Mouse (Mus musculus): ENCODE measurements at regions not wholly inside any gene's neighbourhood (a gene's known extent, or its start where the extent isn't known, plus 50 kb on each side); places are given as distances from the start of the nearest gene placed in this dataset.

- Histone ChIP-seq H3K9ac (ENCODE audit: low read length) (no peak overlapping the region), H3K4me1 (replicated peaks; ENCODE audit: control insufficient read depth, insufficient read depth, low read length) (no peaks in the 10 kb centered on the region), H3K9me3 (ENCODE audit: control insufficient read depth, low read length) (no peaks in the 10 kb centered on the region), H3K27ac (ENCODE audit: low read depth, low read length) (no peak overlapping the region), H3K4me3 (ENCODE audit: low read depth, low read length) (no peak overlapping the region), H3K36me3 (ENCODE audit: control insufficient read depth, insufficient read depth, low read length) (no peaks in the 10 kb centered on the region), H3K4me2 (ENCODE audit: low read depth, low read length, severe bottlenecking) (no peak overlapping the region), H3K27me3 (ENCODE audit: control insufficient read depth, insufficient read depth, low read length) (no peaks in the 10 kb centered on the region)
- DNase-seq (ENCODE audit: low spot score) (no peak), ATAC-seq (replicated peaks; ENCODE audit: low FRiP score) (no peak)
- 86% methylated on average over 3 of the region's 3 CpGs for WGBS
Observed at GRCm38 (mm10) chr13:119147701-119148100, 280.7 kb upstream of the Paip1 start.

DNA sequence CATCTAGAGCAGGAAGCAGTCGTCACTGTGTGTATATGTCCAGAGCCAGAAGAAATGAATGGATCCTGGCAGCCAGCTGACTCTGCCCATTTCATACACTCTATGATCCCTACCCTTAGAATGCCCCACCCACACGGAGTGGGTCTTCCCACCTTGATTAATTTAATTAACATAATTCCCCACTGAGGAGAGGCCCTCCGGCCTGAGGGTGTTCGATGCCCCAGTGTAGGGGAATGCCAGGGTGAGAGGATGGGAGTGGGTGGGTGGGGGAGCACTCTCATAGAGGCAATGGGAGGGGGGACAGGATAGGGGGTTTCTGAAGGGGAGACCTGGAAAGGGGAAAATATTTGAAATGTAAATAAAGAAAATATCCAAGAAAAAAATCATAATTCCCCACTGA is 279.3 kb upstream of the Paip1 start:
- ATAC-seq (replicated peaks; ENCODE audit: low FRiP score), result peak; percentile 71; the same call in 1 of the 2 replicates
- no peak overlapping the region for H3K9ac ChIP-seq (ENCODE audit: low read length)
- 81% methylated on average over 4 of the region's 4 CpGs for WGBS

GRCm38 (mm10) chr13:119150847-119151548 is 277.4 kb upstream of the Paip1 start:
- WGBS, result 93% methylated on average over 4 of the region's 4 CpGs
- Histone ChIP-seq H3K4me2 (ENCODE audit: low read depth, low read length, severe bottlenecking) (no peak overlapping the region), H3K27me3 (ENCODE audit: control insufficient read depth, insufficient read depth, low read length) (no peaks in the 10 kb centered on the region), H3K27ac (ENCODE audit: low read depth, low read length) (no peak overlapping the region), H3K4me1 (replicated peaks; ENCODE audit: control insufficient read depth, insufficient read depth, low read length) (no peaks in the 10 kb centered on the region), H3K36me3 (ENCODE audit: control insufficient read depth, insufficient read depth, low read length) (no peaks in the 10 kb centered on the region), H3K9ac (ENCODE audit: low read length) (no peak overlapping the region), H3K4me3 (ENCODE audit: low read depth, low read length) (no peak overlapping the region), H3K9me3 (ENCODE audit: control insufficient read depth, low read length) (no peaks in the 10 kb centered on the region)
- no peak for ATAC-seq (replicated peaks; ENCODE audit: low FRiP score)
- no peak for DNase-seq (ENCODE audit: low spot score)

More for the DNA sequence above, 279.3 kb upstream of the Paip1 start:
- Histone ChIP-seq H3K4me2 (ENCODE audit: low read depth, low read length, severe bottlenecking) (no peak overlapping the region), H3K4me3 (ENCODE audit: low read depth, low read length) (no peak overlapping the region), H3K27me3 (ENCODE audit: control insufficient read depth, insufficient read depth, low read length) (no peaks in the 10 kb centered on the region), H3K4me1 (replicated peaks; ENCODE audit: control insufficient read depth, insufficient read depth, low read length) (no peaks in the 10 kb centered on the region), H3K27ac (ENCODE audit: low read depth, low read length) (no peak overlapping the region), H3K36me3 (ENCODE audit: control insufficient read depth, insufficient read depth, low read length) (no peaks in the 10 kb centered on the region), H3K9me3 (ENCODE audit: control insufficient read depth, low read length) (no peaks in the 10 kb centered on the region)
- no peak for DNase-seq (ENCODE audit: low spot score)

DNA sequence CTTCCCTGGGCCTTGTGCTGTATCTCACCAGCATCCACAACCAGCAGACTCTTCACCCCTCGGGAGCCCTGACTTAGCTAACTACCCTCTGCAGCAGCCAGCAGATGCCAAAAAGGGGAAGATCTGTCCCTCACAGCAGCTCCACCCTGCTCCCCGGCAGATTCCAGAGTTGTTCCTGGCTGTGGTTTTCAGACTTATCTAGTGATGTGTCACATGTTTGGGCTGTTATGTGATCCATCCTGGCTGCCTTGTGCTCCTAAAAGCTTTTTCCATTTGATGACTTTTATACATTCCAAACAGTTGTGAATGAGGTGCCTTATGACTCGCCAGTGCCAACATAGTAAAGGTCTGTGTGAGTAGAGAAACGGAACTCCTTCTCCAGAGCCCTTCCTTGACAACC is 250.6 kb upstream of the Paip1 start:
- Histone ChIP-seq H3K9ac (ENCODE audit: low read length) (no peak overlapping the region), H3K4me3 (ENCODE audit: low read depth, low read length) (no peak overlapping the region), H3K27me3 (ENCODE audit: control insufficient read depth, insufficient read depth, low read length) (no peaks in the 10 kb centered on the region), H3K9me3 (ENCODE audit: control insufficient read depth, low read length) (no peaks in the 10 kb centered on the region), H3K27ac (ENCODE audit: low read depth, low read length) (no peak overlapping the region), H3K4me1 (replicated peaks; ENCODE audit: control insufficient read depth, insufficient read depth, low read length) (no peaks in the 10 kb centered on the region), H3K36me3 (ENCODE audit: control insufficient read depth, insufficient read depth, low read length) (no peaks in the 10 kb centered on the region), H3K4me2 (ENCODE audit: low read depth, low read length, severe bottlenecking) (no peak overlapping the region)
- 84% methylated on average over 4 of the region's 4 CpGs for WGBS
- ATAC-seq (replicated peaks; ENCODE audit: low FRiP score) (no peak), DNase-seq (ENCODE audit: low spot score) (no peak)

GRCm38 (mm10) chr13:119178212-119178611 is 250.2 kb upstream of the Paip1 start:
- WGBS, result 89% methylated on average over 5 of the region's 5 CpGs
- no peak overlapping the region for H3K4me2 ChIP-seq (ENCODE audit: low read depth, low read length, severe bottlenecking)
- H3K9me3 ChIP-seq (ENCODE audit: control insufficient read depth, low read length), result no peaks in the 10 kb centered on the region
- H3K4me3 ChIP-seq (ENCODE audit: low read depth, low read length), result no peak overlapping the region
- no peak overlapping the region for H3K9ac ChIP-seq (ENCODE audit: low read length)
- DNase-seq (ENCODE audit: low spot score), result no peak
- no peak for ATAC-seq (replicated peaks; ENCODE audit: low FRiP score)
- no peak overlapping the region for H3K27ac ChIP-seq (ENCODE audit: low read depth, low read length)
- no peaks in the 10 kb centered on the region for H3K36me3 ChIP-seq (ENCODE audit: control insufficient read depth, insufficient read depth, low read length)
- no peaks in the 10 kb centered on the region for H3K27me3 ChIP-seq (ENCODE audit: control insufficient read depth, insufficient read depth, low read length)
- no peaks in the 10 kb centered on the region for H3K4me1 ChIP-seq (replicated peaks; ENCODE audit: control insufficient read depth, insufficient read depth, low read length)

DNA sequence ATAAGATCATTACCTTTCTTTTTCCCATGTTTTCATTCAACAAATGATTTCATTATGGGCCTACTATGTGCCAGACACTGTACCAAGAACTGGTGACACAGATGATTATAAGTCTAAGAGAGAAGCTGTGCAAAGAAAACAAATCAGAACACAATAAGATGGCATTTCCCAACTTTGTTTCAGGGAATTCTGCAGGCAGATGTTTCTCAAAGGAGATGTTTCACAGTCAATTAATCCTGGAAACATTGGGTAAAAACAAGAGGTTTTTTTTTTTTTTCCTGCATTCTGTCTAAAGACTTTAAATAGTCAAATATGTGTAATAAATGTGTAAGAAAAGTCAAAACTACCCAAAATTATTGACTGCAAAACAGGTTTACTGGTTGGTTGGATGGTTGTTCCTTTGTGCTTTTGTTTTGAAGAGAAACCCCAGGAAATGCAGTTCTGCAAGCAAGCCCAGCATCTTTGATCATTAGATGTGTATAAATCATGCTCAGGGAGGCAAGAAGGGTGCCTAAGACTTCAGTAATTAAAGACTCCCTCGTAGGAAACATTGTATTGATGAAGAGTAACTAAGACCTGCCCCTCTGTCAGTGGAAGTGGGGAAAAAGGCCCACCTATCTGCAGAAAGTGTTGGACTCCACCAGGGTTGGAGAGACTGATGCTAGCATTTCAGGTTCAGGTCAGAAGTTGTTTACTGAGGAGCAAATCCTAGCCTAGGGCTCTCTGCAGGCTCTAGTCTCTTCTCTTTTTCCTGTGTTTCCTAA is 249.1 kb upstream of the Paip1 start:
- no peak overlapping the region for H3K4me2 ChIP-seq (ENCODE audit: low read depth, low read length, severe bottlenecking)
- WGBS, result 22% methylated on average over 1 of the region's 1 CpGs
- no peak for DNase-seq (ENCODE audit: low spot score)
- H3K4me1 ChIP-seq (replicated peaks; ENCODE audit: control insufficient read depth, insufficient read depth, low read length), result no peaks in the 10 kb centered on the region
- no peak for ATAC-seq (replicated peaks; ENCODE audit: low FRiP score)
- no peak overlapping the region for H3K4me3 ChIP-seq (ENCODE audit: low read depth, low read length)
- H3K27ac ChIP-seq (ENCODE audit: low read depth, low read length), result no peak overlapping the region
- H3K9me3 ChIP-seq (ENCODE audit: control insufficient read depth, low read length), result no peaks in the 10 kb centered on the region
- H3K27me3 ChIP-seq (ENCODE audit: control insufficient read depth, insufficient read depth, low read length), result no peaks in the 10 kb centered on the region
- no peak overlapping the region for H3K9ac ChIP-seq (ENCODE audit: low read length)
- no peaks in the 10 kb centered on the region for H3K36me3 ChIP-seq (ENCODE audit: control insufficient read depth, insufficient read depth, low read length)

- Histone ChIP-seq H3K4me1 (replicated peaks; ENCODE audit: control insufficient read depth, insufficient read depth, low read length) (no peaks in the 10 kb centered on the region), H3K9ac (ENCODE audit: low read length) (no peak overlapping the region), H3K4me2 (ENCODE audit: low read depth, low read length, severe bottlenecking) (no peak overlapping the region), H3K4me3 (ENCODE audit: low read depth, low read length) (no peak overlapping the region), H3K36me3 (ENCODE audit: control insufficient read depth, insufficient read depth, low read length) (no peaks in the 10 kb centered on the region), H3K9me3 (ENCODE audit: control insufficient read depth, low read length) (no peaks in the 10 kb centered on the region), H3K27ac (ENCODE audit: low read depth, low read length) (no peak overlapping the region), H3K27me3 (ENCODE audit: control insufficient read depth, insufficient read depth, low read length) (no peaks in the 10 kb centered on the region)
- 92% methylated on average over 6 of the region's 6 CpGs for WGBS
- DNase-seq (ENCODE audit: low spot score) (no peak), ATAC-seq (replicated peaks; ENCODE audit: low FRiP score) (0 out of 2 replicates have a peak, but pooled peaks have one; percentile 18)
Observed at GRCm38 (mm10) chr13:119184322-119184877, 244.0 kb upstream of the Paip1 start.

GRCm38 (mm10) chr13:119185567-119186143 is 242.7 kb upstream of the Paip1 start:
- Histone ChIP-seq H3K9ac (ENCODE audit: low read length) (no peak overlapping the region), H3K9me3 (ENCODE audit: control insufficient read depth, low read length) (no peaks in the 10 kb centered on the region), H3K36me3 (ENCODE audit: control insufficient read depth, insufficient read depth, low read length) (no peaks in the 10 kb centered on the region), H3K4me3 (ENCODE audit: low read depth, low read length) (no peak overlapping the region), H3K27me3 (ENCODE audit: control insufficient read depth, insufficient read depth, low read length) (no peaks in the 10 kb centered on the region), H3K27ac (ENCODE audit: low read depth, low read length) (no peak overlapping the region), H3K4me1 (replicated peaks; ENCODE audit: control insufficient read depth, insufficient read depth, low read length) (no peaks in the 10 kb centered on the region), H3K4me2 (ENCODE audit: low read depth, low read length, severe bottlenecking) (no peak overlapping the region)
- DNase-seq (ENCODE audit: low spot score), result peak; percentile 50
- ATAC-seq (replicated peaks; ENCODE audit: low FRiP score), result peak; percentile 33; the same call in 1 of the 2 replicates
- WGBS, result 98% methylated on average over 5 of the region's 5 CpGs
